ENCODE assay signal across 9 mouse cellular contexts in genomic region chr5:134650926-134651325, GRCm38 (mm10). TPM values are rescaled to one million over a fixed set of nuclear protein-coding genes. Genes with fewer than 3 reads are reported as not detected.
DNase-seq lines count a peak whose midpoint lies in the region; ATAC-seq and TF ChIP-seq lines count a peak whose summit lies in the region.
"Had no signal": no experiment of that assay in that cellular context is flagged by ENCODE, and none has a peak within 500 bp of the region (broad histone marks: within the 10 kb centered on the region; RNA-seq: fewer than 3 reads in every experiment).

No protein-coding gene starts in this region.

- ATAC-seq in heart, embryonic 12.5 days (ENCODE audit: insufficient number of reproducible peaks, low FRiP score) = no peak
- peak; percentile 82 for ATAC-seq in common myeloid progenitor, adult 5-6 weeks (replicated peaks; ENCODE audit: low read depth, poor library complexity, severe bottlenecking)
- no peak for ATAC-seq in liver, embryonic 11.5 days (replicated peaks; ENCODE audit: low FRiP score)
- ATAC-seq in hindbrain, embryonic 13.5 days (ENCODE audit: low FRiP score) = no peak

- no peak overlapping the region for H3K9ac ChIP-seq in heart, embryonic 12.5 days
- H3K9ac ChIP-seq in liver, embryonic 11.5 days (ENCODE audit: low read depth, low read length) = no peak overlapping the region
- no peak overlapping the region for H3K9ac ChIP-seq in hindbrain, embryonic 13.5 days
- H3K9ac ChIP-seq: limb, embryonic 12.5 days had no signal

- H3K4me2 ChIP-seq in heart, embryonic 12.5 days = no peak overlapping the region
- H3K4me2 ChIP-seq in liver, embryonic 11.5 days = no peak overlapping the region
- H3K4me2 ChIP-seq in hindbrain, embryonic 13.5 days = no peak overlapping the region
- H3K4me2 ChIP-seq: limb, embryonic 12.5 days had no signal

- H3K4me1 ChIP-seq in heart, embryonic 12.5 days (replicated peaks) = no peaks in the 10 kb centered on the region; the same call in 1 of the 2 replicates
- peaks cover 24% of the 10 kb centered on the region for H3K4me1 ChIP-seq in E14TG2a.4 (replicated peaks; ENCODE audit: low read depth, low read length)
- no peaks in the 10 kb centered on the region; the same call in 1 of the 2 replicates for H3K4me1 ChIP-seq in liver, embryonic 11.5 days (replicated peaks; ENCODE audit: control insufficient read depth, insufficient read depth, low read length)
- 0 out of 2 replicates have a peak, but pooled peaks cover 2% of the 10 kb centered on the region for H3K4me1 ChIP-seq in hindbrain, embryonic 13.5 days (replicated peaks)

- H3K4me3 ChIP-seq in heart, embryonic 12.5 days = no peak overlapping the region
- no peak overlapping the region for H3K4me3 ChIP-seq in E14TG2a.4 (replicated peaks; ENCODE audit: low read length)
- no peak overlapping the region for H3K4me3 ChIP-seq in liver, embryonic 11.5 days (ENCODE audit: low read depth, low read length)
- H3K4me3 ChIP-seq in hindbrain, embryonic 13.5 days = no peak overlapping the region
- H3K4me3 ChIP-seq: limb, embryonic 12.5 days had no signal

- H3K27me3 ChIP-seq in heart, embryonic 12.5 days (replicated peaks) = no peaks in the 10 kb centered on the region
- 0 out of 2 replicates have a peak, but pooled peaks cover 7% of the 10 kb centered on the region for H3K27me3 ChIP-seq in E14TG2a.4 (ENCODE audit: insufficient read depth, low read length)
- H3K27me3 ChIP-seq in liver, embryonic 11.5 days (replicated peaks; ENCODE audit: control insufficient read depth, insufficient read depth, low read length) = no peaks in the 10 kb centered on the region
- H3K27me3 ChIP-seq in hindbrain, embryonic 13.5 days = no peaks in the 10 kb centered on the region
- H3K27me3 ChIP-seq: limb, embryonic 12.5 days had no signal

- no peaks in the 10 kb centered on the region for H3K36me3 ChIP-seq in heart, embryonic 12.5 days
- H3K36me3 ChIP-seq in E14TG2a.4 (ENCODE audit: insufficient read depth, low read length) = no peaks in the 10 kb centered on the region
- H3K36me3 ChIP-seq in liver, embryonic 11.5 days (ENCODE audit: control insufficient read depth, insufficient read depth, low read length) = no peaks in the 10 kb centered on the region
- no peaks in the 10 kb centered on the region; the same call in 1 of the 2 replicates for H3K36me3 ChIP-seq in hindbrain, embryonic 13.5 days
- H3K36me3 ChIP-seq: limb, embryonic 12.5 days had no signal

- intact Hi-C loops in heart, postnatal 36 days (cut with DNase I) = no loop called here

- H3K9me3 ChIP-seq in heart, embryonic 12.5 days (replicated peaks) = no peaks in the 10 kb centered on the region; the same call in 1 of the 2 replicates
- peaks cover 8% of the 10 kb centered on the region; the same call in 1 of the 2 replicates for H3K9me3 ChIP-seq in E14TG2a.4 (ENCODE audit: low read length)
- H3K9me3 ChIP-seq in liver, embryonic 11.5 days (ENCODE audit: control insufficient read depth, low read length) = no peaks in the 10 kb centered on the region
- no peaks in the 10 kb centered on the region for H3K9me3 ChIP-seq in hindbrain, embryonic 13.5 days
- H3K9me3 ChIP-seq: limb, embryonic 12.5 days had no signal

- no peak overlapping the region for H3K27ac ChIP-seq in heart, embryonic 12.5 days (ENCODE audit: poor library complexity, severe bottlenecking)
- no peak overlapping the region for H3K27ac ChIP-seq in liver, embryonic 11.5 days (ENCODE audit: low read depth, low read length)
- H3K27ac ChIP-seq in hindbrain, embryonic 13.5 days = no peak overlapping the region

- peak; percentile 47 to 72 for DNase-seq in heart, postnatal 36 days
- peak; percentile 47 for DNase-seq in 3134 (ENCODE audit: extremely low read depth, insufficient read length, low spot score)
- peak; percentile 50 for DNase-seq in liver, embryonic 11.5 days (ENCODE audit: low spot score)
- peak; percentile 63 to 84 for DNase-seq in spleen, postnatal 10 days (ENCODE audit: low spot score in 2 of 2)

- 46% methylated on average over 5 of the region's 5 CpGs for WGBS in heart, embryonic 12.5 days
- WGBS in liver, embryonic 11.5 days = 30% methylated on average over 4 of the region's 5 CpGs
- 52% methylated on average over 5 of the region's 5 CpGs for WGBS in hindbrain, embryonic 13.5 days

- peak; percentile 85 for TF ChIP-seq CTCF in E14TG2a.4 (conservative IDR thresholded peaks at IDR 0.05; ENCODE audit: low read length)

RNA-seq across cellular contexts. Expression of gene Eif4h, which starts 11.6 kb away (rescaled TPM):
- 100 to 1,000 TPM; 143 to 145 TPM for total RNA-seq in heart, postnatal 36 days (2021)
- 341 and 342 TPM in 2 replicates for polyA plus RNA-seq in heart, embryonic 12.5 days (2016; fragmentation: Nextera tagmentation; extraction: Ambion mirVana)
- 214 and 235 TPM in 2 replicates for total RNA-seq in common myeloid progenitor, adult 5-6 weeks (2017)
- polyA plus RNA-seq in liver, embryonic 11.5 days (2014; fragmentation: Nextera tagmentation; extraction: Ambion mirVana) = 401 and 428 TPM in 2 replicates
- 336 and 347 TPM in 2 replicates for polyA plus RNA-seq in hindbrain, embryonic 13.5 days (2015; fragmentation: Nextera tagmentation; extraction: Ambion mirVana)

RNA-seq across cellular contexts. Expression of gene Lat2, which starts 36.1 kb away (rescaled TPM):
- total RNA-seq in heart, postnatal 36 days (2021) = 1 to 10 TPM; 1.6 to 2.2 TPM
- polyA plus RNA-seq in heart, embryonic 12.5 days (2016; fragmentation: Nextera tagmentation; extraction: Ambion mirVana) = 2.4 and 2.8 TPM in 2 replicates
- 50.2 and 65.4 TPM in 2 replicates for total RNA-seq in common myeloid progenitor, adult 5-6 weeks (2017)
- 2.0 and 2.1 TPM in 2 replicates for polyA plus RNA-seq in liver, embryonic 11.5 days (2014; fragmentation: Nextera tagmentation; extraction: Ambion mirVana)
- polyA plus RNA-seq in hindbrain, embryonic 13.5 days (2015; fragmentation: Nextera tagmentation; extraction: Ambion mirVana) = 5.7 and 6.0 TPM in 2 replicates

RNA-seq across cellular contexts. Expression of gene Limk1, which starts 37.5 kb away (rescaled TPM):
- 1 to 10 TPM; 4.5 to 4.9 TPM for total RNA-seq in heart, postnatal 36 days (2021)
- polyA plus RNA-seq in heart, embryonic 12.5 days (2016; fragmentation: Nextera tagmentation; extraction: Ambion mirVana) = 3.4 and 4.4 TPM in 2 replicates
- 12.6 and 15.1 TPM in 2 replicates for total RNA-seq in common myeloid progenitor, adult 5-6 weeks (2017)
- polyA plus RNA-seq in liver, embryonic 11.5 days (2014; fragmentation: Nextera tagmentation; extraction: Ambion mirVana) = 1.7 and 1.8 TPM in 2 replicates
- polyA plus RNA-seq in hindbrain, embryonic 13.5 days (2015; fragmentation: Nextera tagmentation; extraction: Ambion mirVana) = 21.6 and 23.4 TPM in 2 replicates
